ENCODE assay signal across 7 mouse cellular contexts in the genomic region with DNA sequence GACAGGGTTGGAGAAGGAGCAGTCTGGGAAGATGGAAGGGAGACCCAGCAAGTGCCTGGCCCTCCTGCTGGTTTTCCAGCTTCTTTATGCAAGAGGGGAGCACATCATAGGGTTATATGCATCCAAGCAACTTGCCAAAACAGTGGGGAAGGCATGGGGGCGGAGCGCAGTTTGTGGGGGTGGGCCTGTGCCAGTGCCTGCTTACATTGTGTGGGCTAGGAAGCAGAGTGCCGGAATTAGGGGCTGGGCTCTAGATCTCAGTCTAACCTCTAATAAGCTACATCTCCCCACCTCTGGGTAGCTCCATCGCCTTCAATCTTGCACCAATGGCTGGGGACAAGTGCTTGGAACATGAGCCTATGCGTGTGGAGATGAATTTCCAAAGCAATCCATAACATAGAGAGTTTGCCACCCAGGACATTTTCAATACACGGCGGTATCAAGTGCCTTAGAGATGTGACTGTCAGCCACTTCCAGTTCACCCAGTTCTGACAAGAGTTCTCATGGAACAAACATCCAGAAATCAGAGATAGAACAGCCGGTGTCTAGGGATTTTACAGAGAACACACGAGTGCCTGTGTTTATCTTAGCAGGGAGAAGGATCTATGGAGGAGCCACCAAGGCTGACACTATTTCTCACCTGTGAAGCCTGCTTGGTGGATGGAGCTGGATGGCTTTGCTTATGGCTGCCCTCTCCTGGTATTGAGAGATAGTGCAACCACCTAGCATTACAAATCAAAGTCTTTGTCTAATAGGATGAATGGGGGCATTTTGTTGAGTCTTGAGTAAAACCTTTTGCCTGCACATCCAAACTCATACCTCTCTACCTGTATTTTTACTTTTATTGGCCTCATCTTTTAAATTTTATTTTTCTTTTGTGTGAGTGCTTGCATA. TPM values are rescaled to one million over a fixed set of nuclear protein-coding genes. Genes with fewer than 3 reads are reported as not detected.
DNase-seq lines count a peak whose midpoint lies in the region; ATAC-seq lines count a peak whose summit lies in the region.

No protein-coding gene starts in this region.

- H3K4me2 ChIP-seq in embryonic facial prominence, embryonic 14.5 days (ENCODE audit: low read depth, low read length), result no peak overlapping the region
- no peak overlapping the region for H3K4me2 ChIP-seq in liver, embryonic 12.5 days

- H3K27ac ChIP-seq in embryonic facial prominence, embryonic 14.5 days (replicated peaks; ENCODE audit: low read depth, low read length), result no peak overlapping the region
- no peak overlapping the region for H3K27ac ChIP-seq in liver, embryonic 12.5 days

- intact Hi-C loops in left cerebral cortex, postnatal 25 days (cut with DNase I), result no loop called here

- no peak for ATAC-seq in embryonic facial prominence, embryonic 14.5 days (ENCODE audit: low read depth)
- peak; percentile 15; the same call in 1 of the 2 replicates for ATAC-seq in liver, embryonic 12.5 days

- peaks cover 85% of the 10 kb centered on the region for H3K9me3 ChIP-seq in embryonic facial prominence, embryonic 14.5 days (ENCODE audit: control insufficient read depth, low read length)
- peaks cover 45% of the 10 kb centered on the region for H3K9me3 ChIP-seq in liver, embryonic 12.5 days (replicated peaks)

- H3K36me3 ChIP-seq in embryonic facial prominence, embryonic 14.5 days (ENCODE audit: control insufficient read depth, insufficient read depth, low read length), result no peaks in the 10 kb centered on the region
- no peaks in the 10 kb centered on the region for H3K36me3 ChIP-seq in liver, embryonic 12.5 days

- 68% methylated on average over 9 of the region's 9 CpGs for WGBS in embryonic facial prominence, embryonic 14.5 days
- WGBS in liver, embryonic 12.5 days (ENCODE audit: insufficient replicate concordance), result 55% methylated on average over 9 of the region's 9 CpGs

- peak; percentile 39 for DNase-seq in urinary bladder, postnatal 10 days (ENCODE audit: low spot score)
- no peak for DNase-seq in urinary bladder, adult 18-20 months (ENCODE audit: low spot score in 2 of 2)
- DNase-seq in embryonic facial prominence, embryonic 14.5 days (ENCODE audit: low spot score), result peak; percentile 13
- DNase-seq in frontal cortex, postnatal 25 days (ENCODE audit: low spot score in 2 of 2), result no peak
- no peak for DNase-seq in cerebellum, adult 11 months
- no peak for DNase-seq in left cerebral cortex, postnatal 25 days (ENCODE audit: low spot score in 2 of 2)

- H3K9ac ChIP-seq in embryonic facial prominence, embryonic 14.5 days (ENCODE audit: low read depth, low read length), result no peak overlapping the region
- no peak overlapping the region for H3K9ac ChIP-seq in liver, embryonic 12.5 days

- H3K27me3 ChIP-seq in embryonic facial prominence, embryonic 14.5 days (replicated peaks; ENCODE audit: control insufficient read depth, insufficient read depth, low read length), result no peaks in the 10 kb centered on the region
- no peaks in the 10 kb centered on the region for H3K27me3 ChIP-seq in liver, embryonic 12.5 days (replicated peaks)

- H3K4me1 ChIP-seq in embryonic facial prominence, embryonic 14.5 days (ENCODE audit: control insufficient read depth, insufficient read depth, low read length), result no peaks in the 10 kb centered on the region
- H3K4me1 ChIP-seq in liver, embryonic 12.5 days, result no peaks in the 10 kb centered on the region

- no peak overlapping the region for H3K4me3 ChIP-seq in embryonic facial prominence, embryonic 14.5 days (ENCODE audit: low read depth, low read length)
- H3K4me3 ChIP-seq in liver, embryonic 12.5 days, result no peak overlapping the region

RNA-seq across cellular contexts. Expression of a gene that starts 23.9 kb away (rescaled TPM):
- 0.07 TPM in 1 of 2 replicates, not detected in the other for polyA plus RNA-seq in embryonic facial prominence, embryonic 14.5 days (2014; fragmentation: Nextera tagmentation; extraction: Ambion mirVana)
- not detected in 2 replicates for polyA plus RNA-seq in liver, embryonic 12.5 days (2016; fragmentation: Nextera tagmentation; extraction: Ambion mirVana)
- total RNA-seq in left cerebral cortex, postnatal 25 days (2021), result under 1 TPM; 0.11 to 0.21 TPM

RNA-seq across cellular contexts. Expression of a gene that starts 23.9 kb away (rescaled TPM):
- polyA plus RNA-seq in embryonic facial prominence, embryonic 14.5 days (2014; fragmentation: Nextera tagmentation; extraction: Ambion mirVana), result 110 and 137 TPM in 2 replicates
- polyA plus RNA-seq in liver, embryonic 12.5 days (2016; fragmentation: Nextera tagmentation; extraction: Ambion mirVana), result 104 and 106 TPM in 2 replicates
- 10 to 100 TPM; 32.8 to 37.1 TPM for total RNA-seq in left cerebral cortex, postnatal 25 days (2021)

Comparison
In these comparisons a context has a peak if more than half of its experiments do, and no peak if none do; other contexts are left out.
1. DNase-seq: peak in urinary bladder, postnatal 10 days (single experiment) and embryonic facial prominence, embryonic 14.5 days (single experiment); none in urinary bladder, adult 18-20 months (0 of 2), frontal cortex, postnatal 25 days (0 of 2), cerebellum, adult 11 months (single experiment) and left cerebral cortex, postnatal 25 days (0 of 2).